Mouse (Mus musculus) heart, embryonic 11.5 days (tissue): ENCODE measurements around the gene Tnfsf10. TPM values are rescaled to one million over a fixed set of nuclear protein-coding genes. Genes with fewer than 3 reads are reported as not detected.

ENCODE experiments used
- ATAC-seq: fragments of 200-750 bp; cut with Nextera tagmentation; replicated peaks from 2 replicates; pipeline ENCODE4 v1.8.0; 2017; ENCODE audit warnings: moderate library complexity; ENCODE audit not compliant: insufficient number of reproducible peaks, low FRiP score, low TSS enrichment
- H3K27ac ChIP-seq: fragments of 300-500 bp; sonication (generic); 2 replicates; pipeline ENCODE4 v1.5.1; 2014; ENCODE audit warnings: mild to moderate bottlenecking, low read depth, low read length
- H3K27me3 ChIP-seq: fragments of 300-500 bp; sonication (generic); 2 replicates; pipeline ENCODE4 v1.6.1; 2014; ENCODE audit warnings: mild to moderate bottlenecking, low read length, mixed read lengths; ENCODE audit not compliant: control insufficient read depth, insufficient read depth
- H3K36me3 ChIP-seq: fragments of 300-500 bp; sonication (generic); 2 replicates; pipeline ENCODE4 v1.6.1; 2014; ENCODE audit warnings: mild to moderate bottlenecking, low read length, moderate library complexity, mixed read lengths; ENCODE audit not compliant: control insufficient read depth, insufficient read depth
- H3K4me1 ChIP-seq: fragments of 300-500 bp; sonication (generic); 2 replicates; pipeline ENCODE4 v1.6.1; 2014; ENCODE audit warnings: low read length; ENCODE audit not compliant: control insufficient read depth, insufficient read depth
- H3K4me2 ChIP-seq: fragments of 300-500 bp; sonication (generic); 2 replicates; pipeline ENCODE4 v1.6.1; 2014; ENCODE audit warnings: mild to moderate bottlenecking, moderate library complexity
- H3K4me3 ChIP-seq: fragments of 300-500 bp; sonication (generic); 2 replicates; pipeline ENCODE4 v1.5.1; 2014; ENCODE audit warnings: low read depth, low read length
- H3K9ac ChIP-seq: fragments of 300-500 bp; sonication (generic); 2 replicates; pipeline ENCODE4 v1.6.1; 2014; ENCODE audit warnings: mild to moderate bottlenecking, low read depth, low read length, moderate library complexity
- H3K9me3 ChIP-seq: fragments of 300-500 bp; sonication (generic); replicated peaks from 2 replicates; pipeline ENCODE4 v1.6.1; 2016; ENCODE audit warnings: low read length; ENCODE audit not compliant: control insufficient read depth
- WGBS: fragments of 180-500 bp; shearing (Covaris S2); extraction: QIAGEN DNeasy Blood & Tissue Kit; methylation state at CpG from one replicate; pipeline ENCODE4 v1.1.7; 2014; ENCODE audit not compliant: insufficient replicate concordance; 5-methylcytosine and 5-hydroxymethylcytosine counted together
- polyA plus RNA-seq: library from polyadenylated mRNA; unstranded; fragments of >200 nt; fragmentation: Nextera tagmentation; extraction: Ambion mirVana; gene quantifications from 2 replicates; pipeline ENCODE4 v1.2.1, GENCODE M21; 2014

The Tnfsf10 gene
- polyA plus RNA-seq, 1 experiment from 2014 or later: not detected

DNA sequence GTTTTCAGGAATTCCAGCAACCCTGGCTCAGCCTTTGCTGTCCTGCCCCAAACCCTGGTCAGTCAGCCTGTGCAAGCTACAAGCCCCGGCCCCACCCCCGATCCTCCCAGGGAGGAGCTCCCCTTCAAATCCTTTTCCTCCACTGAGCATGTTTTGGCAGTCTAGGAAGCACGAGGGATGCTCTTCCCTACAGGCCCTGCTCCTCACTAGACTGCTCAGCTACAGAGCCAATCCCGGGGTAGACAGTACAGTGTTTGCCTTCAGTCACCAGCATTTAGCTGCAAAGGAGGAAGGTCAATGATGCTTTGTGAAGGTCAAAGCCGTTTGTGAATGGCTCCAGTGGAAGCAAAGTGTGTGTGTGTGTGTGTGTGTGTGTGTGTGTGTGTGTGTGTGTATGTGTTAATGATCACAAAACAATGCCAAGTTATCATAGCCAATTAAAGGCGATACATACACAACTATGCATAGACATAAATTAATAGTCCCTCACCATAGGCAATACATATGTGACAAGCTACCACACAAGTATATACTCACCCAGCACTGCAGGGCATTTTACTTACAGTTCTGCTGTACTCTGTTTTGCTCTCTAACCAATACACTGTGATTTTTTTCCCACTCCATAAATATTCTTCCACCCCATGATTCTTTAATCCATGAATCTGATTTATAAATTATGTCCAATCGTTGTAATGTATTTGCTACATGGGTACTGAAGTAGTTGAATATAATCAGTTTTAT lies 23.0 kb upstream of the Tnfsf10 start:
- H3K4me1 ChIP-seq: no peaks in the 10 kb centered on the region
- no peak overlapping the region for H3K4me3 ChIP-seq
- H3K4me2 ChIP-seq: no peak overlapping the region
- H3K9ac ChIP-seq: no peak overlapping the region
- no peaks in the 10 kb centered on the region for H3K36me3 ChIP-seq
- no peak overlapping the region for H3K27ac ChIP-seq
- H3K27me3 ChIP-seq: no peaks in the 10 kb centered on the region
- 64% methylated on average over 7 of the region's 7 CpGs for WGBS
- no peaks in the 10 kb centered on the region for H3K9me3 ChIP-seq
- no peak for ATAC-seq

DNA sequence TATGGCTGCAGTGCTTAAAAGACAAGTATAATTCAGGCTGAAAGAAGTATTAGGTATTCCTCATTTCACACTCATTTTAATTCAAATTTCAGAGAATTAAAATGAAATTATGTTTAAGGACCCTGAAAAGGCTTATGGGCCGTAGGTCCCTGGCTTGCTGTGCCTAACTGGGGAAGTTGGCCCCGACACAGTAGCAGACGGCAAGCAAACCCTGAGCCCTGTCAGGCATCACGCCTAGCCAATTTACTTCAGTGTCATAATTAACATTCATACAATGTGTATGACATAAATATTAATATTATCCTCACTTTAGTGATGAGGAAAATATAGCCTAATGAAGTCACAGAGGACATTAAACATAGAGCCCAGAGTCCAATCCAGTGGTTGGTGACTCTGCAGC lies 16.4 kb upstream of the Tnfsf10 start:
- no peak overlapping the region for H3K4me2 ChIP-seq
- H3K27me3 ChIP-seq: no peaks in the 10 kb centered on the region
- no peak overlapping the region for H3K4me3 ChIP-seq
- no peak overlapping the region for H3K9ac ChIP-seq
- H3K36me3 ChIP-seq: no peaks in the 10 kb centered on the region
- no peak for ATAC-seq
- no peaks in the 10 kb centered on the region for H3K4me1 ChIP-seq
- no peak overlapping the region for H3K27ac ChIP-seq
- H3K9me3 ChIP-seq: no peaks in the 10 kb centered on the region
- WGBS: 79% methylated on average over 4 of the region's 4 CpGs

DNA sequence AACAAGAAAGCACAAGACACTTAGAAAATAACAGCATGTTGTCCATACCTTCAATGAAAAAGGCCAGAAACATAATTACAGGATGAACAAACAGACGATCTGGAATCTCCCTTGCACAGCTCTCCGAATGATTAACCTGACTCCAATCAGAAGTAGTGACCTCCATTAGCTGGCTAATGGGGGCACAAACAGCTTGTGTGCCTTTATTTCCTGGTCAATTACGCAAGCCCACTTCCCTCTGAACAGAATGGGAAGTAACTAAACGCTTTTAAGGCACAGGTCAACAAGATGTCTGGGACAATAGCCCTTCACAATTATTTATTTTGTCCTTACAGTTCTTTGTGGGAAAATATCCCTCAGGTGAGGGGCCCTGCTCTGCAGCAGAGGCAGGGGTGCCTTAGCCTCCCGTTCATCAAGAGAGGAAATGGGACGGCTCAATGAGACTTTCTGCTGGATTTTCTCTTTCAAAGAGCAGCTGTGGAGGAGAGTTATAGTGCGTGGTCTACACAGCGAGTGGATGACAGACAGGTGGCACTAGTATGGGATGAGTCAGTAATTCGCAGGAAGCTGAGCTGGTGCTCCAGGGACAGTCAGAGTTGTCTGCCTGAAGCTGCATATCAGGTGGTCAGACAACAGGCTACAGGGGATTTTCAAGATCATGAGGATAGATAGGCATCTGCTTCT lies 14.3 kb upstream of the Tnfsf10 start:
- Histone ChIP-seq H3K9me3 (no peaks in the 10 kb centered on the region), H3K27me3 (no peaks in the 10 kb centered on the region), H3K9ac (no peak overlapping the region), H3K27ac (no peak overlapping the region), H3K36me3 (no peaks in the 10 kb centered on the region), H3K4me3 (no peak overlapping the region), H3K4me1 (no peaks in the 10 kb centered on the region), H3K4me2 (no peak overlapping the region)
- no peak for ATAC-seq
- WGBS: 73% methylated on average over 9 of the region's 9 CpGs

DNA sequence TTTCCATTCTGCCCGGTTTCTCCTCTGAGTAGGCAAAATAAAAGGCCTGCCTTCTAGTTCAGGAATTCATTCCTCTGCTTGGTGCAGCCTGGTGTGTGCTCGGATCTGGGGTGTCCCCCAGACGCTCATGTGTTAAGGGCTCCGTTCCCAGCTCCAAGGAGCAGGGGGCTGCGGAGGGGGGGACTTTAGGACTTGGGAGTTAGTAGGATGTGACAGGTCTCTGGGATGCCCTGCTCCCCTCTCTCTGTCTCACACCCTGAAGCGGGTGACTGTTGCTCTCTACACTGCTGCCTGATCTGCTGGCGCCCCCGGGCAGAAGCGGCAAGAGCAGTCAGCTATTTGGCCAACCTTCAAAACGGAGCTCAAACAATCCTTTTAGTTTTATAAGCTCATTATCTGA lies 10.0 kb upstream of the Tnfsf10 start:
- H3K36me3 ChIP-seq: no peaks in the 10 kb centered on the region
- no peak overlapping the region for H3K9ac ChIP-seq
- 76% methylated on average over 10 of the region's 10 CpGs for WGBS
- H3K4me2 ChIP-seq: no peak overlapping the region
- no peaks in the 10 kb centered on the region for H3K27me3 ChIP-seq
- H3K4me1 ChIP-seq: no peaks in the 10 kb centered on the region
- ATAC-seq: no peak
- H3K9me3 ChIP-seq: no peaks in the 10 kb centered on the region
- no peak overlapping the region for H3K27ac ChIP-seq
- no peak overlapping the region for H3K4me3 ChIP-seq

DNA sequence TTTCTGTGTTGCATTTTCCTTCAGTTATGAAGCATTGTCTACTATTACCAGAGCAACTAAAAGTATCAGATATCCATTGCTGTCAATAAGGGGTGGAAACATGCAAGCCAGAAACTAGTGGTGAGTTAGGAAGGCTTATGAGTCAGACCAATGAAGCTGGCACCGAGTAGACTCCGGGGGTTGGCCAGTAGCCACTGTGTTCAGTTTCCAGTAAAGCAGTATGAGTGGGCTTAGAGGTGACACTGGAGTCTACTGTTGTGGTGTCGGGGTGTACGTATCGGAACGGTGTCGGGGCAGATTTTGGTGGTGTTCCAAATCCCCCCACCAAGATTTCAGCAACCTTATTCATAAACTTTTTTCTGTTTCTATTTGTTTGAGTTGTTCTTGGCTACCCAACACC lies 5.9 kb upstream of the Tnfsf10 start:
- no peak overlapping the region for H3K4me2 ChIP-seq
- H3K9me3 ChIP-seq: no peaks in the 10 kb centered on the region
- H3K4me1 ChIP-seq: no peaks in the 10 kb centered on the region
- H3K27me3 ChIP-seq: no peaks in the 10 kb centered on the region
- no peak overlapping the region for H3K27ac ChIP-seq
- WGBS: 82% methylated on average over 7 of the region's 7 CpGs
- no peak for ATAC-seq
- H3K4me3 ChIP-seq: no peak overlapping the region
- H3K36me3 ChIP-seq: no peaks in the 10 kb centered on the region
- H3K9ac ChIP-seq: no peak overlapping the region

DNA sequence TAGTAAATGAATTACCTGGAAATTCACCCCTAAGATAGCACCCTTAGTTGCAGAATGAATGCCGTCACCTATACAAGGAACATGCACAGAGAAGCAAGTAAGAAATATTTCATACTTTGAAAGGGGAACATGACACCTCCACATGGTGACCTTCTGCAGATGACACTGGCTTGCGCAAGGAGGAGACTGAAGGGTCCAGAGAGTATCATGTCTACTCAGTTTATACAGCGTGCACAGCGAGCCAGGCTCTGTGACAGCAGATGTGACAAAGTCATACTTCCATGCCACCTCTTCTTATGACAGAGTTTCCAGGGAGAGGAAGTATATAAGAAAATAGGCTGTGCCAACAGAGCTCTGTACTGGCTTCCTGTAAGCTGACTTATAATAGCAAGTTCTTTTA lies 5.4 kb upstream of the Tnfsf10 start:
- H3K36me3 ChIP-seq: no peaks in the 10 kb centered on the region
- H3K4me1 ChIP-seq: no peaks in the 10 kb centered on the region
- WGBS: 88% methylated on average over 4 of the region's 4 CpGs
- H3K4me2 ChIP-seq: no peak overlapping the region
- ATAC-seq: no peak
- no peak overlapping the region for H3K4me3 ChIP-seq
- H3K9me3 ChIP-seq: no peaks in the 10 kb centered on the region
- H3K27ac ChIP-seq: no peak overlapping the region
- no peaks in the 10 kb centered on the region for H3K27me3 ChIP-seq
- H3K9ac ChIP-seq: no peak overlapping the region

DNA sequence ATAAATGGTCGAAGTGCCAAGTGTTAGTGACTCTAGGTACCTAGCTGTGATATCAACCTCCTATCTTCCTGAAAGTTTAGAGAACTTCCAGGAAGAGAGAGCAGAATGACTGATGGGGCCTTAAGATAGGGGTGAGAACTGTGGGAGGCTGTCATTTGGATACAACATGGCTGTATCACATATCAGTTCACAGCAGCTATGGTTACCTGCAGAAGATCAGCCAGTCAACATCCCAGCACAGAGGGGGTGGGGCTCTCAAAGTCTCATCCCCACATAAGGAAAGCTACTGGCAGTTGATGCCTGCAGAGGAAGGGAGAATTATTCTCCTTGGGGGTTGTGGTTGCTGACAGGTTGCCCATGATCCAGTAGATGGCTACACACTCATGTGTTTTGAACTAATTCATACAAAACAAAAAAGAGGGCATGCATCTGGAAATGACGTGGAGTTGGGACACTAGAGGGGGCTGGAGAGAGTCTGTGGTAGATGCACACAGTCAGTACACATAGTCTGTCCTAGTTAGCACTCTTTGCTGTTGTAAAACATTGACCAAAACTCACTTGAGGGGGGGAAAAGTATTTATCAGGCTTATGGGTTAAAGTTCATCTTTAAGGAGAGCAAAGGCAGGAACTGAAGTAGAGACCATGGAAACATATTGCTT lies 2.2 kb upstream of the Tnfsf10 start:
- Histone ChIP-seq H3K4me3 (no peak overlapping the region), H3K9me3 (no peaks in the 10 kb centered on the region), H3K4me1 (0 out of 2 replicates have a peak, but pooled peaks cover 5% of the 10 kb centered on the region), H3K27ac (no peak overlapping the region), H3K36me3 (no peaks in the 10 kb centered on the region), H3K9ac (no peak overlapping the region), H3K27me3 (no peaks in the 10 kb centered on the region), H3K4me2 (no peak overlapping the region)
- ATAC-seq: no peak
- WGBS: 53% methylated on average over 2 of the region's 2 CpGs

DNA sequence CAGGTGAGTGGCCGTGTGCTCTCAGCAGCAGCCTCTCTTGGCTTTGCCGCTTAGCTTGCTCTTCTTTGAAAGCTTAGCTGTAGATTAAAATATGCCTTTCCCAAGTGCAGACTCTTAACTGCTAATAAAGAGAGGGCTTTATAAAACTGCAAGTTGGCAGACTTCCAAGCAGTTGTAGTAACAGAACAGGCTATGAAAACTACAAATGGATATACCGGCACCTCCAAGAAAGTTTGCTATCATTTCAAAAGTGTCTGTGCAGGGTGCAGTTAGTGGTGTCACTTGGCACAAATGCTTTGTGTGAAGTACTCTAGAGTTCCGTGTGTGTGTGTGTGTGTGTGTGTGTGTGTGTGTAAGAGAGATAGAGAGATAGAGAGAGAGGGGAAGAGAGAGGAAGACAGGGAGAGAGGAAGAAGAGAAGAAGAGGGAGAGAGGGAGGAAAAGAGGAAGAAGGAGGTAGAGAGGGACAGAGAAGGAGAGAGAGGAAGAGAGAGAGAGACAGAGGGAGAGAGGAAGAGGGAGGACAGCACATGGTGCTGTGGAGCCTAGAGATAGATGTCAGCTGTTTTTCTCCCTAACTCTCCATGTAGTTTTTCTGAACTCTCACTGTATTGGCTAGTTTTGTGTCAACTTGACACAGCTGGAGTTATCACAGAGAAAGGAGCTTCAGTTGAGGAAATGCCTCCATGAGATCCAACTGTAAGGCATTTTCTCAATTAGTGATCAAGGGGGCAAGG lies 628 bp downstream of the Tnfsf10 start:
- no peak overlapping the region for H3K9ac ChIP-seq
- no peaks in the 10 kb centered on the region for H3K27me3 ChIP-seq
- H3K4me1 ChIP-seq: 0 out of 2 replicates have a peak, but pooled peaks cover 5% of the 10 kb centered on the region
- H3K4me2 ChIP-seq: no peak overlapping the region
- H3K4me3 ChIP-seq: no peak overlapping the region
- 63% methylated on average over 4 of the region's 4 CpGs for WGBS
- H3K9me3 ChIP-seq: no peaks in the 10 kb centered on the region
- no peak for ATAC-seq
- H3K36me3 ChIP-seq: no peaks in the 10 kb centered on the region
- no peak overlapping the region for H3K27ac ChIP-seq
